Mouse (Mus musculus) heart, embryonic 11.5 days (tissue): ENCODE measurements around the gene Olfr694. TPM values are rescaled to one million over a fixed set of nuclear protein-coding genes. Genes with fewer than 3 reads are reported as not detected.
"Not testable (repeated sequence)": the region's sequence is repeated elsewhere in the genome, so short reads cannot be mapped to it uniquely, and the experiment has no call there.

Experiments used
- ATAC-seq: fragments of 200-750 bp; cut with Nextera tagmentation; replicated peaks from 2 replicates; pipeline ENCODE4 v1.8.0; 2017; ENCODE audit warnings: moderate library complexity; ENCODE audit not compliant: insufficient number of reproducible peaks, low FRiP score, low TSS enrichment
- H3K27ac ChIP-seq: fragments of 300-500 bp; sonication (generic); 2 replicates; pipeline ENCODE4 v1.5.1; 2014; ENCODE audit warnings: mild to moderate bottlenecking, low read depth, low read length
- H3K27me3 ChIP-seq: fragments of 300-500 bp; sonication (generic); 2 replicates; pipeline ENCODE4 v1.6.1; 2014; ENCODE audit warnings: mild to moderate bottlenecking, low read length, mixed read lengths; ENCODE audit not compliant: control insufficient read depth, insufficient read depth
- H3K36me3 ChIP-seq: fragments of 300-500 bp; sonication (generic); 2 replicates; pipeline ENCODE4 v1.6.1; 2014; ENCODE audit warnings: mild to moderate bottlenecking, low read length, moderate library complexity, mixed read lengths; ENCODE audit not compliant: control insufficient read depth, insufficient read depth
- H3K4me1 ChIP-seq: fragments of 300-500 bp; sonication (generic); 2 replicates; pipeline ENCODE4 v1.6.1; 2014; ENCODE audit warnings: low read length; ENCODE audit not compliant: control insufficient read depth, insufficient read depth
- H3K4me2 ChIP-seq: fragments of 300-500 bp; sonication (generic); 2 replicates; pipeline ENCODE4 v1.6.1; 2014; ENCODE audit warnings: mild to moderate bottlenecking, moderate library complexity
- H3K4me3 ChIP-seq: fragments of 300-500 bp; sonication (generic); 2 replicates; pipeline ENCODE4 v1.5.1; 2014; ENCODE audit warnings: low read depth, low read length
- H3K9ac ChIP-seq: fragments of 300-500 bp; sonication (generic); 2 replicates; pipeline ENCODE4 v1.6.1; 2014; ENCODE audit warnings: mild to moderate bottlenecking, low read depth, low read length, moderate library complexity
- H3K9me3 ChIP-seq: fragments of 300-500 bp; sonication (generic); replicated peaks from 2 replicates; pipeline ENCODE4 v1.6.1; 2016; ENCODE audit warnings: low read length; ENCODE audit not compliant: control insufficient read depth
- WGBS: fragments of 180-500 bp; shearing (Covaris S2); extraction: QIAGEN DNeasy Blood & Tissue Kit; methylation state at CpG from one replicate; pipeline ENCODE4 v1.1.7; 2014; ENCODE audit not compliant: insufficient replicate concordance; 5-methylcytosine and 5-hydroxymethylcytosine counted together
- polyA plus RNA-seq: library from polyadenylated mRNA; unstranded; fragments of >200 nt; fragmentation: Nextera tagmentation; extraction: Ambion mirVana; gene quantifications from 2 replicates; pipeline ENCODE4 v1.2.1, GENCODE M21; 2014

Olfr694 gene
- not detected in 2 replicates for polyA plus RNA-seq

DNA sequence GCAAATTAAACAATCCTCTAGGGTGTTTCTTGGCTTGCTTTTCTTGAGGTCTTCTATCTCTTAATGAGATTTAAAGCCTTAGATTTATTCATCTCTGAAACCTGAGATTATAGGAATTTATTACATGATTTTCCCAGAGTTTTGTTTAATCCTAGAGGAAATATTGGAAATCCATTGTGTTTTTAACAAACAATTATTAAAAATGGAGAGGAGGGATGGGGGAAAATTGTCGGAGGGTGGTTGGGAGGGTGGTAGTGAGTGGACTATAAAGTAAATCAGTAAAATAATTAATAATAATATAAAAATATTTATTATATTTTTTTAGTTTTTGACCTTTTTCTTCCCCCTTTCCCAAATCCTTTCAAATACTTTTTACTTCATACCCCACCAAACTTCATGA, at the start of gene Olfr694:
Olfr694 (minus strand) TSS at position 101 of the 400 bp plus-strand sequence.
- H3K9me3 ChIP-seq = no peaks in the 10 kb centered on the region
- ATAC-seq = no peak
- H3K27ac ChIP-seq = no peak within 1 kb of the TSS
- 84% methylated on average over 1 of the region's 1 CpGs for WGBS
- no peak within 1 kb of the TSS for H3K9ac ChIP-seq
- H3K4me2 ChIP-seq = no peak within 1 kb of the TSS
- H3K27me3 ChIP-seq = no peaks in the 10 kb centered on the region
- H3K4me1 ChIP-seq = no peaks in the 10 kb centered on the region
- H3K4me3 ChIP-seq = no peak within 1 kb of the TSS
- no peaks in the 10 kb centered on the region for H3K36me3 ChIP-seq

DNA sequence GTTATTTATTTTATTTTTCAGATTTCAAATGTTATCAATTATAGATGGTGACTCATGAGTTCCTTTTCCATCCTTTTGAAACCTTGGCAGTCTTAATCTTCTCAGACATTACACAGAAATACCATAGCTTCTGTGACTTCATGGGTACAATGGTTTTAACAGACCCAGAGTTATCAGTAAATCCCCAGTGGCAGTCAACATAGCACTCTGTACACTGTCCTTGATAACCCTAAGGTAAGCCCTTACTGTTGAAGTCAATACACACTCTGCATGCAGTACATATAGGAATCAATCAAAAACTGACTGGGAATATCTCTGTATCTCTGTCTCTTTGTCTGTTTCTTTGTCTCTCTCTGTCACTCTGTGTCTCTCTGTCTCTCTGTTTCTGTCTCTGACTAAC, 45.4 kb upstream of the Olfr694 start:
- Histone ChIP-seq H3K4me2 (no peak overlapping the region), H3K27me3 (no peaks in the 10 kb centered on the region), H3K4me3 (no peak overlapping the region), H3K9ac (no peak overlapping the region), H3K27ac (no peak overlapping the region), H3K36me3 (no peaks in the 10 kb centered on the region), H3K9me3 (no peaks in the 10 kb centered on the region), H3K4me1 (no peaks in the 10 kb centered on the region)
- ATAC-seq = no peak

DNA sequence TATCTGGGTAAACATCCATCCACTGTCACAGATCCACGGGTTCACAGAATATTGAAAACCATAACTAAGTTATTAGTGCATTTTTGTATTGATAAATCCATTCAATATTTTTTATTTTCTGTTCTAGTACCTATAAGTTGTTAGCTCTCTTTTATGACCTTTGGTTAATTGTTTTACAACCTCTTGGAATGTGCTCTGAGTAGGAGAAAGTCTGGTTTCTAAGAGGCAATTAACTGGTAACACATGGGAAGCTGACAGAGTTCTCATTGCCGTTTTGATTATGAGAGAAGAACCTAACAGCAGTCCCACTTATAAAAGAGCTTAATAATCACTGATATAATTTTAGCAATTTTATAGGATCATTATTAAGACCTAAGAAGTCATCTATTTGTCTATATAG, 42.1 kb upstream of the Olfr694 start:
- Histone ChIP-seq H3K9ac (no peak overlapping the region), H3K4me1 (no peaks in the 10 kb centered on the region), H3K4me3 (no peak overlapping the region), H3K27ac (no peak overlapping the region), H3K36me3 (no peaks in the 10 kb centered on the region), H3K4me2 (no peak overlapping the region), H3K9me3 (no peaks in the 10 kb centered on the region), H3K27me3 (no peaks in the 10 kb centered on the region)
- no peak for ATAC-seq
- WGBS = 63% methylated on average over 2 of the region's 2 CpGs

DNA sequence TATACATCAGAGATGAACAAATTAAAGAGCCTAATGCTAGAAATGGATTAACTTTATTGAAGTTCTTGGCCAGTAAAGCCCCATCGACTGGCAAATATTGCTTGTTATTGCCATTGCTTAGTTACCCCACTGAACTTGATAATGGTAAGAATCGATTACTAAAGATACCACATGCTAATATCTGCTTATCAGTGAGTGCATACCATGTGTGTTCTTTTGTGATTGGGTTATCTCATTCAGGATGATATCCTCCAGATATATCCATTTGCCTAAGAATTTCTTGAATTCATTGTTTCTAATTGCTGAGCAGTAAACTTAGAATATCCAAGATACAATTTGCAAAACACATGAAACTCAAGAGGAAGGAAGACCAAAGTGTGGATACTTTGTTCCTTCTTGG, 34.0 kb upstream of the Olfr694 start:
- H3K27me3 ChIP-seq, H3K4me2 ChIP-seq, ATAC-seq, H3K27ac ChIP-seq, H3K4me1 ChIP-seq, H3K9ac ChIP-seq, H3K36me3 ChIP-seq, H3K4me3 ChIP-seq, H3K9me3 ChIP-seq: not testable (repeated sequence)
- WGBS = 82% methylated on average over 2 of the region's 2 CpGs

DNA sequence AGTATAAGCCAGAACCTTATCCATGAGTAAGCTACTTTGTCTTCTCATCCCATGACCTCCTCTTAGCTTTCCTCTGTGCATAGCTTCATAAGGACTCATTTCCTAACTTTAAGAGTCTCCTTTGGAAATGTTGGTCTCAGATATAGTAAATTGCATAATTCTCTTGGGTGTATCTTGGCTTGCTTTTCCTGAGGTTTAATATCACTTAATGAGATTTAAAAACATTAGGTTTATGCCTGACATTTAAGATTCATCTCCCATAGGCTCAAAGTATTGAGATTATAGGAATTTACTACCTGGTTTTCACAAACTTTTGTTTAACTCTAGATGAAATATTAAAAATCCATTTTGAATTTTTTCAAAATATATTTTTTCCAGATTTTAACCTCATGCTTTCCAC, 24.7 kb upstream of the Olfr694 start, which contains the start of gene Olfr695:
Olfr695 (minus strand) TSS at position 101 of the 400 bp plus-strand sequence.
- Histone ChIP-seq H3K4me3 (no peak within 1 kb of the TSS), H3K4me1 (no peaks in the 10 kb centered on the region), H3K27ac (no peak within 1 kb of the TSS), H3K4me2 (no peak within 1 kb of the TSS), H3K9me3 (no peaks in the 10 kb centered on the region), H3K27me3 (no peaks in the 10 kb centered on the region), H3K9ac (no peak within 1 kb of the TSS), H3K36me3 (no peaks in the 10 kb centered on the region)
- ATAC-seq = no peak

DNA sequence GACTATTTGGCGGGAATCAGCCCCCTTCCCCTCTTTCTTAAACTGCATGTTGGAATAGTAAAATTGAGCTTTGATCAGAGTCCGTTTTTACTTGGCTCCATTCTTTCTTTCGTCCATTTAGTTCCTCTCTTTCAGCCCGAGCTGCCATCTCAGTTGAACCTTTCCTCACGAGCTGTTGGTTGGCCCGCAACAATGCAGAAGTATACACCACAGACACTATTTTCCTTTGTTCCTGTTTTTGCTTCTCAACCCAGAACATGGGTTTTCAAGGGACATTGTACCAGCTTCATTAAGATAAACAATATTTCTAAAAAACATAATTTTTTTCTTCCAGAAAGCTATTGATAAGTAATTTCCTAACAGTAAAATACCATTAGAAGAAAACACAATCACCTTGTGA, 19.8 kb upstream of the Olfr694 start:
- no peak overlapping the region for H3K27ac ChIP-seq
- no peaks in the 10 kb centered on the region for H3K9me3 ChIP-seq
- no peak overlapping the region for H3K4me3 ChIP-seq
- no peak overlapping the region for H3K9ac ChIP-seq
- no peak overlapping the region for H3K4me2 ChIP-seq
- no peak for ATAC-seq
- no peaks in the 10 kb centered on the region for H3K36me3 ChIP-seq
- H3K4me1 ChIP-seq = no peaks in the 10 kb centered on the region
- no peaks in the 10 kb centered on the region for H3K27me3 ChIP-seq
- 87% methylated on average over 6 of the region's 6 CpGs for WGBS

DNA sequence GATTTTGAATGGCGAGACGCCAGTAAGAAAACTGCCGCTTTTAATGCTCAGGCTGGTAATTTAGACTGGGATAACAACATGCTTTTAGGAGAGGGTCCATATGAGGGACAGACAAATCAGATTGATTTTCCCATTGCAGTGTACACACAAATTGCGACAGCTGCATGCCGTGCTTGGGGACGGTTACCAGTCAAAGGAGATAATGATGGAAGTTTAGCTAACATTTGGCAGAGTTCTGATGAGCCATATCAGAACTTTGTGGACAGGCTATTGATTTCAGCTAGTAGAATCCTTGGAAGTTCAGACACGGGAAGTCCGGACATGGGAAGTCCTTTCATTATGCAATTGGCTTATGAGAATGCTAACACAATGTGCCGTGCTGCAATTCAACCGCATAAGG, 16.1 kb upstream of the Olfr694 start:
- H3K9ac ChIP-seq, H3K27ac ChIP-seq, ATAC-seq, H3K4me3 ChIP-seq, H3K27me3 ChIP-seq, H3K4me1 ChIP-seq, H3K9me3 ChIP-seq, H3K4me2 ChIP-seq, H3K36me3 ChIP-seq: not testable (repeated sequence)
- WGBS = 87% methylated on average over 10 of the region's 10 CpGs

DNA sequence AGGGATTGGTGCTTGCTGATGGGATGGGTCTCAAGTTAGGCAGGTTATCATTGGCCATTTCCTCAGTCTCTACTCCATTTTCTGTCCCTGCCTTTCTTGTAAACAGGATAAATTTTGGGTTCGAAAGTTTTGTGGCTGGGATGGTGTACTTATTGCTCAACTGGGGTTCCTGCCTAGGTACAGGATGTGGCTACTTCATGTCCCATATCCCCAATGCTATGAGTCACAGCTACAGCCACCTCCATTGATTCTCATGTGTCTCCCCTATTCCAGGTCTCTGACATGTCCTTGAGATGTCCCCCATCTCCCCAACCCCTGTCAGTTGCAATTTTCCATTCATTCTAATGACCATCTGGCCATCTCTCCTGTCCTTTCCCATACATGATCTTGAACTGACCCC, 5.3 kb upstream of the Olfr694 start:
- H3K9me3 ChIP-seq = no peaks in the 10 kb centered on the region
- 81% methylated on average over 1 of the region's 1 CpGs for WGBS
- H3K27me3 ChIP-seq = no peaks in the 10 kb centered on the region
- no peaks in the 10 kb centered on the region for H3K4me1 ChIP-seq
- H3K27ac ChIP-seq = no peak overlapping the region
- no peak for ATAC-seq
- no peak overlapping the region for H3K9ac ChIP-seq
- H3K36me3 ChIP-seq = no peaks in the 10 kb centered on the region
- no peak overlapping the region for H3K4me3 ChIP-seq
- H3K4me2 ChIP-seq = no peak overlapping the region

DNA sequence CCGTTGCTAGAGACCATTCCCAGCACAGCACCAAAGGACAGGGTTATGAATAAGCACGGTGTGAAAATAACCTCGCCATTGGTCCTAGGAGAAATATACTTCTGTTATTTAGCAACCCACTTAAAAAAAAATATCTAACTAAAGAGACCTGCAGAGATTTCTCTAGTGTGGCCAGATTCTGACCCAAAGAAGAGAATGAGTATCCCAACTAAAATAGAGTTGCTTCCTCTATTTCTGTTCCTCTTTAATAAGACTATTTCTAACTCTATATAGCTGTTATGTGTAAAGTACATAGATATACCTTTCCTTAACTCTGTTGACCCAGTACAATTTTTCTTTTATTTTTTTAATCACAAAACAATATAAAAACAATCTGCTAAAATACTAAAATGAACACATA, 1.4 kb upstream of the Olfr694 start:
- H3K4me2 ChIP-seq = no peak overlapping the region
- no peak overlapping the region for H3K9ac ChIP-seq
- no peak overlapping the region for H3K27ac ChIP-seq
- 67% methylated on average over 3 of the region's 3 CpGs for WGBS
- H3K27me3 ChIP-seq = no peaks in the 10 kb centered on the region
- ATAC-seq = no peak
- H3K36me3 ChIP-seq = no peaks in the 10 kb centered on the region
- no peak overlapping the region for H3K4me3 ChIP-seq
- H3K4me1 ChIP-seq = no peaks in the 10 kb centered on the region
- no peaks in the 10 kb centered on the region for H3K9me3 ChIP-seq
